Mouse (Mus musculus) myocyte (in vitro differentiated cells): ENCODE measurements around the gene Fev. TPM values are rescaled to one million over a fixed set of nuclear protein-coding genes. Genes with fewer than 3 reads are reported as not detected.

Experiments
- H3K27me3 ChIP-seq: one replicate; pipeline ENCODE4 v1.6.1; 2011; ENCODE audit not compliant: control insufficient read depth, insufficient read depth, insufficient read length
- H3K36me3 ChIP-seq: one replicate; pipeline ENCODE4 v1.6.1; 2011; ENCODE audit not compliant: control insufficient read depth, insufficient read depth
- H3K4me2 ChIP-seq: one replicate; pipeline ENCODE4 v1.6.1; 2011; ENCODE audit warnings: low read depth, control low read depth
- H3K4me3 ChIP-seq: one replicate; pipeline ENCODE4 v1.5.1; 2011; ENCODE audit warnings: mild to moderate bottlenecking, control low read depth, moderate library complexity
- H3K79me2 ChIP-seq: one replicate; pipeline ENCODE4 v1.6.1; 2011; ENCODE audit not compliant: control insufficient read depth, insufficient read depth
- H3ac ChIP-seq: one replicate; pipeline ENCODE4 v1.6.1; 2011; ENCODE audit not compliant: control insufficient read depth, insufficient read length
- CEBPB ChIP-seq: IDR thresholded peaks from 2 replicates; pipeline ENCODE4 v1.6.1; 2011; ENCODE audit warnings: mild to moderate bottlenecking, moderate library complexity; ENCODE audit not compliant: poor library complexity, insufficient read depth, severe bottlenecking
- E2F4 ChIP-seq: IDR thresholded peaks from one replicate; pipeline ENCODE4 v1.6.1; 2011; ENCODE audit warnings: mild to moderate bottlenecking, control low read depth, moderate library complexity; ENCODE audit not compliant: insufficient read depth
- MAX ChIP-seq: IDR thresholded peaks from one replicate; pipeline ENCODE4 v1.6.1; 2011; ENCODE audit warnings: low read depth, mild to moderate bottlenecking, control low read depth
- MYOD1 ChIP-seq, 3 experiments: IDR thresholded peaks; one replicate each; pipeline ENCODE4 v1.6.1; 2011; ENCODE audit warnings: control low read depth in 2 of 3, low read depth in 2 of 3, mild to moderate bottlenecking in 2 of 3, moderate library complexity in 1 of 3; ENCODE audit not compliant: insufficient read length in 2 of 3, control insufficient read depth in 1 of 3
- MYOG ChIP-seq, 3 experiments: IDR thresholded peaks; one replicate each; pipeline ENCODE4 v1.6.1; 2011; ENCODE audit warnings: control low read depth in 2 of 3, low read depth in 2 of 3, mild to moderate bottlenecking in 2 of 3; ENCODE audit not compliant: insufficient read length in 2 of 3, control insufficient read depth in 1 of 3, insufficient read depth in 1 of 3
- POLR2A ChIP-seq: IDR thresholded peaks from one replicate; pipeline ENCODE4 v1.6.1; 2011; ENCODE audit warnings: low read depth, mild to moderate bottlenecking, control low read depth, moderate library complexity; ENCODE audit not compliant: insufficient read length
- POLR2AphosphoS2 ChIP-seq: IDR thresholded peaks from one replicate; pipeline ENCODE4 v1.6.1; 2011; ENCODE audit warnings: low read depth, control low read depth; ENCODE audit not compliant: insufficient read length
- REST ChIP-seq: IDR thresholded peaks from one replicate; pipeline ENCODE4 v1.6.1; 2011; ENCODE audit warnings: mild to moderate bottlenecking, control low read depth, moderate library complexity; ENCODE audit not compliant: insufficient read depth, insufficient read length
- SRF ChIP-seq: IDR thresholded peaks from one replicate; pipeline ENCODE4 v1.6.1; 2011; ENCODE audit warnings: low read depth; ENCODE audit not compliant: control insufficient read depth, insufficient read length
- TCF12 ChIP-seq: IDR thresholded peaks from one replicate; pipeline ENCODE4 v1.6.1; 2011; ENCODE audit warnings: mild to moderate bottlenecking, control low read depth; ENCODE audit not compliant: poor library complexity, insufficient read depth, severe bottlenecking
- TCF3 ChIP-seq: IDR thresholded peaks from one replicate; pipeline ENCODE4 v1.6.1; 2011; ENCODE audit warnings: low read depth, control low read depth; ENCODE audit not compliant: insufficient read length
- USF1 ChIP-seq: IDR thresholded peaks from one replicate; pipeline ENCODE4 v1.6.1; 2011; ENCODE audit warnings: low read depth, mild to moderate bottlenecking, control low read depth, moderate library complexity
- polyA plus RNA-seq: library from polyadenylated mRNA; unstranded; fragments of >200 nt; fragmentation: generic; extraction: Trizol; gene quantifications from one replicate; pipeline ENCODE4 v1.2.1, GENCODE M21; 2012; ENCODE audit warnings: missing spikeins

Gene Fev
- polyA plus RNA-seq, 1 experiment, result not detected

GRCm38 (mm10) chr1:74877199-74877598 is 8.0 kb downstream of the Fev start:
- TF ChIP-seq USF1 (no peak), MYOG (IDR thresholded peaks at IDR 0.05; ENCODE audit: control insufficient read depth in 1 of 3, insufficient read depth in 1 of 3, insufficient read length in 2 of 3, low read depth in 2 of 3) (no peak), REST (no peak), MYOD1 (IDR thresholded peaks at IDR 0.05; ENCODE audit: control insufficient read depth in 1 of 3, insufficient read length in 2 of 3, low read depth in 2 of 3) (no peak), POLR2AphosphoS2 (no peak), CEBPB (no peak), TCF3 (no peak), POLR2A (no peak), MAX (no peak), E2F4 (no peak), TCF12 (no peak), SRF (no peak)

GRCm38 (mm10) chr1:74872218-74872617 is 13.0 kb downstream of the Fev start:
- TF ChIP-seq MYOD1 (IDR thresholded peaks at IDR 0.05; ENCODE audit: control insufficient read depth in 1 of 3, insufficient read length in 2 of 3, low read depth in 2 of 3), result no peak
- no peak for TF ChIP-seq POLR2AphosphoS2
- no peak for TF ChIP-seq SRF
- TF ChIP-seq TCF12, result no peak
- no peak for TF ChIP-seq MAX
- no peak for TF ChIP-seq CEBPB
- TF ChIP-seq MYOG (IDR thresholded peaks at IDR 0.05; ENCODE audit: control insufficient read depth in 1 of 3, insufficient read depth in 1 of 3, insufficient read length in 2 of 3, low read depth in 2 of 3), result no peak
- no peak for TF ChIP-seq TCF3
- TF ChIP-seq POLR2A, result no peak
- no peak for TF ChIP-seq USF1
- Histone ChIP-seq H3K36me3 (no peaks in the 10 kb centered on the region), H3K4me3 (no peak overlapping the region), H3ac (no peak overlapping the region), H3K4me2 (no peak overlapping the region), H3K27me3 (peaks cover 52% of the 10 kb centered on the region), H3K79me2 (no peaks in the 10 kb centered on the region)

More at GRCm38 (mm10) chr1:74877199-74877598, 8.0 kb downstream of the Fev start:
- peaks cover 43% of the 10 kb centered on the region for H3K27me3 ChIP-seq
- H3K4me2 ChIP-seq, result no peak overlapping the region
- H3K79me2 ChIP-seq, result no peaks in the 10 kb centered on the region
- H3K36me3 ChIP-seq, result no peaks in the 10 kb centered on the region
- H3ac ChIP-seq, result no peak overlapping the region
- H3K4me3 ChIP-seq, result no peak overlapping the region

GRCm38 (mm10) chr1:74861783-74862182 is 23.4 kb downstream of the Fev start:
- no peak overlapping the region for H3ac ChIP-seq
- H3K4me2 ChIP-seq, result no peak overlapping the region
- peaks cover 23% of the 10 kb centered on the region for H3K27me3 ChIP-seq
- H3K79me2 ChIP-seq, result no peaks in the 10 kb centered on the region
- no peak overlapping the region for H3K4me3 ChIP-seq
- no peaks in the 10 kb centered on the region for H3K36me3 ChIP-seq
- TF ChIP-seq TCF12 (no peak), USF1 (no peak), MYOG (IDR thresholded peaks at IDR 0.05; ENCODE audit: control insufficient read depth in 1 of 3, insufficient read depth in 1 of 3, insufficient read length in 2 of 3, low read depth in 2 of 3) (no peak), MAX (no peak), CEBPB (no peak), REST (no peak), MYOD1 (IDR thresholded peaks at IDR 0.05; ENCODE audit: control insufficient read depth in 1 of 3, insufficient read length in 2 of 3, low read depth in 2 of 3) (no peak), POLR2AphosphoS2 (no peak), E2F4 (no peak), POLR2A (no peak)

- H3K27me3 ChIP-seq, result peaks cover 45% of the 10 kb centered on the region
- H3ac ChIP-seq, result no peak overlapping the region
- no peaks in the 10 kb centered on the region for H3K36me3 ChIP-seq
- H3K4me3 ChIP-seq, result no peak overlapping the region
- no peak overlapping the region for H3K4me2 ChIP-seq
- TF ChIP-seq SRF (no peak), TCF12 (no peak), MAX (no peak), MYOD1 (IDR thresholded peaks at IDR 0.05; ENCODE audit: control insufficient read depth in 1 of 3, insufficient read length in 2 of 3, low read depth in 2 of 3) (no peak), POLR2AphosphoS2 (no peak), CEBPB (no peak), MYOG (IDR thresholded peaks at IDR 0.05; ENCODE audit: control insufficient read depth in 1 of 3, insufficient read depth in 1 of 3, insufficient read length in 2 of 3, low read depth in 2 of 3) (no peak), REST (no peak), TCF3 (no peak), USF1 (no peak), POLR2A (no peak), E2F4 (no peak)
- H3K79me2 ChIP-seq, result no peaks in the 10 kb centered on the region
Measured at GRCm38 (mm10) chr1:74859223-74859984, 25.8 kb downstream of the Fev start.
